Mouse (Mus musculus) limb, embryonic 11.5 days (tissue): ENCODE results near the gene D5Ertd579e. TPM values are rescaled to one million over a fixed set of nuclear protein-coding genes. Genes with fewer than 3 reads are reported as not detected.

Experiments used
- ATAC-seq: fragments of 200-750 bp; cut with Nextera tagmentation; 2 replicates; pipeline ENCODE4 v1.8.0; 2017; ENCODE audit warnings: low read depth; ENCODE audit not compliant: insufficient number of reproducible peaks, low FRiP score, low TSS enrichment
- DNase-seq: peaks from one replicate; pipeline ENCODE4 v3.0.0-alpha.2; 2015; ENCODE audit warnings: low spot score
- H3K27ac ChIP-seq: fragments of 300-500 bp; sonication (generic); replicated peaks from 2 replicates; pipeline ENCODE4 v1.5.1; 2014; ENCODE audit warnings: low read depth, mild to moderate bottlenecking, low read length
- H3K27me3 ChIP-seq: fragments of 300-500 bp; sonication (generic); 2 replicates; pipeline ENCODE4 v1.6.1; 2014; ENCODE audit warnings: mild to moderate bottlenecking, low read length, mixed read lengths; ENCODE audit not compliant: control insufficient read depth, insufficient read depth
- H3K36me3 ChIP-seq: fragments of 300-500 bp; sonication (generic); 2 replicates; pipeline ENCODE4 v1.6.1; 2014; ENCODE audit warnings: mild to moderate bottlenecking, low read length, moderate library complexity, mixed read lengths; ENCODE audit not compliant: control insufficient read depth, insufficient read depth
- H3K4me1 ChIP-seq: fragments of 300-500 bp; sonication (generic); 2 replicates; pipeline ENCODE4 v1.6.1; 2014; ENCODE audit warnings: low read length, mixed read lengths; ENCODE audit not compliant: control insufficient read depth, insufficient read depth
- H3K4me2 ChIP-seq: fragments of 300-500 bp; sonication (generic); 2 replicates; pipeline ENCODE4 v1.6.1; 2014; ENCODE audit warnings: low read depth, mild to moderate bottlenecking, moderate library complexity; ENCODE audit not compliant: severe bottlenecking
- H3K4me3 ChIP-seq: fragments of 300-500 bp; sonication (generic); 2 replicates; pipeline ENCODE4 v1.5.1; 2014; ENCODE audit warnings: low read depth, low read length
- H3K9ac ChIP-seq: fragments of 300-500 bp; sonication (generic); 2 replicates; pipeline ENCODE4 v1.6.1; 2014; ENCODE audit warnings: mild to moderate bottlenecking, low read length
- H3K9me3 ChIP-seq: fragments of 300-500 bp; sonication (generic); 2 replicates; pipeline ENCODE4 v1.6.1; 2016; ENCODE audit warnings: low read length; ENCODE audit not compliant: control insufficient read depth
- WGBS: fragments of 180-500 bp; shearing (Covaris S2); extraction: QIAGEN DNeasy Blood & Tissue Kit; methylation state at CpG from one replicate; pipeline ENCODE4 v1.1.7; 2014; 5-methylcytosine and 5-hydroxymethylcytosine counted together
- polyA plus RNA-seq: library from polyadenylated mRNA; unstranded; fragments of >200 nt; fragmentation: Nextera tagmentation; extraction: Ambion mirVana; gene quantifications from 2 replicates; pipeline ENCODE4 v1.2.1, GENCODE M21; 2014

Gene D5Ertd579e
- polyA plus RNA-seq, result 22.2 and 28.4 TPM in 2 replicates

- WGBS, result under 1% methylated on average over 75 of the region's 104 CpGs
- H3K27ac ChIP-seq, result peak within 1 kb of the TSS; percentile 91
- peaks cover 3% of the 10 kb centered on the region; the same call in 1 of the 2 replicates for H3K4me1 ChIP-seq
- no peaks in the 10 kb centered on the region for H3K9me3 ChIP-seq
- H3K4me3 ChIP-seq, result peak within 1 kb of the TSS; percentile 73
- ATAC-seq (peak; percentile 94), DNase-seq (peak; percentile 92)
- H3K4me2 ChIP-seq, result peak within 1 kb of the TSS; percentile 70
- no peaks in the 10 kb centered on the region for H3K27me3 ChIP-seq
- H3K36me3 ChIP-seq, result no peaks in the 10 kb centered on the region
- H3K9ac ChIP-seq, result peak within 1 kb of the TSS; percentile 89
Measured at GRCm38 (mm10) chr5:36695461-36696231, at the start of gene D5Ertd579e. Gene D5Ertd579e, minus strand, starts transcription at chr5:36696024.

GRCm38 (mm10) chr5:36742126-36742848 is 46.5 kb upstream of the D5Ertd579e start:
- H3K27me3 ChIP-seq, result no peaks in the 10 kb centered on the region
- H3K4me1 ChIP-seq, result no peaks in the 10 kb centered on the region
- no peak overlapping the region for H3K4me2 ChIP-seq
- no peak overlapping the region for H3K4me3 ChIP-seq
- no peaks in the 10 kb centered on the region for H3K36me3 ChIP-seq
- no peak for ATAC-seq
- H3K9me3 ChIP-seq, result no peaks in the 10 kb centered on the region
- DNase-seq, result peak; percentile 90
- WGBS, result 42% methylated on average over 16 of the region's 16 CpGs
- H3K9ac ChIP-seq, result no peak overlapping the region
- no peak overlapping the region for H3K27ac ChIP-seq

DNA sequence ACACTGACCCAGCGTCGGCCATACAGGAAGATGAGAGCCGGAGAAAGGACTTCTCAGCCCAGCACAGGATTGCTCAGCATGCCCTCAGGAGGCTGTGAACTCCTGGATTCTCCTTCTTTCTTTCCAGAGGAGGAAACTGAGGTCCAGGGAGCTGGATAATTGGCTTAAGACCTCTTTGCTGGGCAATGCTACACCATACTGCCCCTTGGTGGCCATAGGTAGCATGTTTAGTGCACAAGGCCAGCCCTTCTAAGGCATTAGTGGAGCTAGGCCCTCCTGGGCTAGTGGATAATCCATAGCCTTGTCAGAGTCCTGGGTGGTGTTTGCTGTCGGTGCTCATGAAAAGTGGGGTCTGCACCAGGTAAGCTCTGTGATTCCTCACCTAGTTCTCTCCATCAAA is 44.0 kb upstream of the D5Ertd579e start:
- H3K27me3 ChIP-seq, result no peaks in the 10 kb centered on the region
- H3K4me2 ChIP-seq, result no peak overlapping the region
- WGBS, result 71% methylated on average over 4 of the region's 4 CpGs
- no peak for DNase-seq
- no peak for ATAC-seq
- no peak overlapping the region for H3K27ac ChIP-seq
- no peaks in the 10 kb centered on the region for H3K9me3 ChIP-seq
- H3K4me3 ChIP-seq, result no peak overlapping the region
- no peaks in the 10 kb centered on the region for H3K36me3 ChIP-seq
- H3K9ac ChIP-seq, result no peak overlapping the region
- H3K4me1 ChIP-seq, result no peaks in the 10 kb centered on the region

DNA sequence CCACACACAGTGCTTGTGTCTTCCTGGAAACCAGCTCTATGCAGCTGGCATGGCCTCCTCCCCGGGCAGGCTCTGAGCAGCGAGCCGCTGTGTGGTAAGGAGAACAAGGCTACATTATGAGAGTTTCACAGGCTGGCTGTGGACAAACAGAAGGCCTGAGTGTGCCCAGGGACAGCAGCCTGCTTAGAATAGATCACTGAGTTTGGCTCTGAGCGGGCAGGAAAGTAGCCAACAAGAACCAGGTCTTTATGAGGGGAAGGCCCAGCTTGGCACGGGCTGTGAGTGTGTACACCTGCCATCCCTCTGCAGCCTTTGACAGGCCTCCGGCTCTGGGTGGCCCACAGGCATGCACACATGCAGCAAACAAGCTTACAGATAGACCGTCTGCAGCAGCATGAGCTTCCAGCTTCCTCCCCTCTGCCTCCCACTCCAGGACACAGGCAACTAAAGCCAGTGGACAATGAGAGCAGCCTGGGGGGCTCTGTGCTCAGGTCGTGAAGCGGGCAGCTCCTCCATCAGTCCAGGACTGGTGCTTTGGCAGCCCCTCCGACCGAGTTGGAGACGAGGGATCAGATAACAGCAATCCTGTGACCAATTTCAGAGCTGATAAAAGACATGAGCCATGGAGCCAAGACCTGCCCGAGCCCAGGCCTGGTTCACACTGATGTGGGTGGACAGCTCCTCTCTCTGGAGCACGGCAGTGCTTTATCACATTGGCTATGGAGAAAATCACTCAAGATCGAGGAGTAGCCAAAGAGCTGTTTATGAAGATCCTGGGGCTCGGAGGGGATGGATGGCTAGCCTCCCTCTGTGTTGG is 43.2 kb upstream of the D5Ertd579e start:
- H3K27me3 ChIP-seq, result no peaks in the 10 kb centered on the region
- no peak overlapping the region for H3K4me2 ChIP-seq
- no peak for ATAC-seq
- no peak overlapping the region for H3K9ac ChIP-seq
- no peak overlapping the region for H3K27ac ChIP-seq
- no peak for DNase-seq
- WGBS, result 58% methylated on average over 16 of the region's 16 CpGs
- H3K4me3 ChIP-seq, result no peak overlapping the region
- no peaks in the 10 kb centered on the region for H3K36me3 ChIP-seq
- H3K4me1 ChIP-seq, result no peaks in the 10 kb centered on the region
- H3K9me3 ChIP-seq, result no peaks in the 10 kb centered on the region

GRCm38 (mm10) chr5:36737765-36738164 is 41.9 kb upstream of the D5Ertd579e start:
- H3K36me3 ChIP-seq, result no peaks in the 10 kb centered on the region
- no peaks in the 10 kb centered on the region for H3K9me3 ChIP-seq
- DNase-seq (no peak), ATAC-seq (no peak)
- H3K9ac ChIP-seq, result no peak overlapping the region
- H3K4me1 ChIP-seq, result no peaks in the 10 kb centered on the region
- H3K27me3 ChIP-seq, result no peaks in the 10 kb centered on the region
- no peak overlapping the region for H3K27ac ChIP-seq
- 62% methylated on average over 4 of the region's 4 CpGs for WGBS
- no peak overlapping the region for H3K4me2 ChIP-seq
- H3K4me3 ChIP-seq, result no peak overlapping the region

DNA sequence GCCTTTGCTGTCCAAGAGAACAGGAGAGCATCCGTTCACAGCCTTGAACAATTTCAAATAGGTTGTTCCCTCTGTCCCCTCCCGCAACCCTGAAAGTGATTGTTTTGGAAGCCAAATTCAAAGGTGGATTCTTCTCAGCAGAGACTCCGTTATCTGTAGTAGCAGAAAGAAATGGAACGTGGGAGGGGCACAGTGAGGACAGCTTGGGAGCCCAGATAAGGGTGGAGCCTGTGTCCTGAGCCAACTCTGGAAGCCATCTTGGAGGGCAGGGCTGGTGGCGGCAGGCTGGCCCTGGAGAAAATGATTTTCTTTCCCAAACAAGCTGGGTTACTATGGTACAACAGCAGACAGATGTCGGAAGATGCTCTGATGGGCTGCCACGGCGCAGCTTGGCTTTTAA is 40.2 kb upstream of the D5Ertd579e start:
- H3K36me3 ChIP-seq, result no peaks in the 10 kb centered on the region

DNA sequence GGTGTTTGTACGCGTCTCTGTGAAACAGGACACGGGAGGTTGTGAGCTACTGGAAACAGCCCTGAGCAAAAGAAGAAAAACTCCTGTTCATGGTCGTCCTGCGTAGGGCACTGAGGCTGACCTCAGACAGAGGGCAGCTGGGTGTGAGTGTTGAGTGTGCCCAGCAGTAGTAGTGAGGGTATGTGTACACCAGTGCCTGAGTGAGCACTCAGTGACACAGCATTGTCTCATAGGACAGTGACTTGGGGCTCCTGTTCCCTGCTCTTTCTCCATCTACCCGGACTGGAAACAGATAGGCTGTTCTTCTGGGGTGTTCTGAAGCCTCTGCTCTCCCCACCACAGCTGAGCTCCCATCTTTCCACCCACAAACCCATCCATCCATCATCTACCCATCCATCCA is 39.3 kb upstream of the D5Ertd579e start:
- Histone ChIP-seq H3K9ac (no peak overlapping the region), H3K4me1 (no peaks in the 10 kb centered on the region), H3K36me3 (no peaks in the 10 kb centered on the region), H3K4me2 (no peak overlapping the region), H3K9me3 (no peaks in the 10 kb centered on the region), H3K27me3 (no peaks in the 10 kb centered on the region), H3K27ac (no peak overlapping the region), H3K4me3 (no peak overlapping the region)
- DNase-seq, result no peak
- 84% methylated on average over 6 of the region's 6 CpGs for WGBS
- ATAC-seq, result no peak

More for the DNA sequence above, 40.2 kb upstream of the D5Ertd579e start:
- no peaks in the 10 kb centered on the region for H3K9me3 ChIP-seq
- DNase-seq (no peak), ATAC-seq (no peak)
- no peaks in the 10 kb centered on the region for H3K27me3 ChIP-seq
- no peak overlapping the region for H3K4me3 ChIP-seq
- no peak overlapping the region for H3K27ac ChIP-seq
- H3K4me2 ChIP-seq, result no peak overlapping the region
- WGBS, result 80% methylated on average over 8 of the region's 8 CpGs
- no peak overlapping the region for H3K9ac ChIP-seq
- H3K4me1 ChIP-seq, result no peaks in the 10 kb centered on the region

GRCm38 (mm10) chr5:36733405-36733804 is 37.6 kb upstream of the D5Ertd579e start:
- Histone ChIP-seq H3K4me1 (no peaks in the 10 kb centered on the region), H3K9ac (no peak overlapping the region), H3K27ac (no peak overlapping the region), H3K9me3 (no peaks in the 10 kb centered on the region), H3K4me3 (no peak overlapping the region), H3K4me2 (no peak overlapping the region), H3K36me3 (no peaks in the 10 kb centered on the region), H3K27me3 (no peaks in the 10 kb centered on the region)
- no peak for ATAC-seq
- DNase-seq, result no peak
- WGBS, result 75% methylated on average over 3 of the region's 3 CpGs
